Mouse (Mus musculus): ENCODE results near the gene Saysd1.

The Saysd1 gene

GRCm38 (mm10) chr14:20138484-20139355 is at the start of gene Saysd1:
Gene Saysd1, minus strand, starts transcription at chr14:20138534.
- no peak for DNase-seq (ENCODE audit: low spot score)

DNA sequence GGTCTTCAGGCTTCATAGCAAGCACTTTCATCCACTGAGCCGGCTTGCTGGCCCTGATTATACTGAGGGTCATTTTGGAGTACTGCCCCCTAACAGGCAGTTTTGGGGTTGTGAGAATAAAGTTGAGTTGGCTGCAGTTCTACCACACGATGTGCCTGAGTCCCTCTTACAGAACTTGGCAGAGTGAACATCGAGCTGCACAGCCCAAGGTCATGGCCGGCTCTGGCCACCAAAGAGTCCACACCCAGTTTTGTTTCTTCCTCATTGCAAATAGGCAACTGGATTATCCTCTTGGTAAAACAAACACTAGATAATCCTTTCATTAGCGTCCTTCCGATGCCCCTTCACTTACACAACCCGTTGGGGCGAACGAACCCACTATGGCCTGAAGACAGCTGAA is 47.1 kb upstream of the Saysd1 start:
- no peak for DNase-seq (ENCODE audit: low spot score)

- no peak for DNase-seq (ENCODE audit: low spot score)
Observed at GRCm38 (mm10) chr14:20183701-20184100, 45.4 kb upstream of the Saysd1 start.

DNA sequence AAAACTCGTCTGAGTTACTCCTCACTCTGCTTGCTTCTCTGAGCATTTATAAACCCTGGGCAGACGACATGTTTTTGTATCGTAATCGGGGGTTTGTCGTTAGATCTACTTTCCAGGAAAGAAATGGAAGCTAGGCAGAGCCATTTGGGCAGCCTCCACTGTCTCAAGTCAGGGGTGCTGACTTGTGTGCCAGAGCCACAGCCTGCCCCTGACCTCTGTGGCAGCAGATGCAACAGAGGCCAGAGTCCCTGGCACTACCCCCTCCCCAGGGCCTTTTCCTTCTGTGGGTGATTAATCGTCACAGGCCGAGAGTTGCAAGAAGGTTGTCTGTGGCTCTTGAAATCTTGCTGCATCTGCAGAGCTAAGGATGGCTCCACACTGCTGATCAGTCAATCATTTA is 44.3 kb upstream of the Saysd1 start:
- no peak for DNase-seq (ENCODE audit: low spot score)

DNA sequence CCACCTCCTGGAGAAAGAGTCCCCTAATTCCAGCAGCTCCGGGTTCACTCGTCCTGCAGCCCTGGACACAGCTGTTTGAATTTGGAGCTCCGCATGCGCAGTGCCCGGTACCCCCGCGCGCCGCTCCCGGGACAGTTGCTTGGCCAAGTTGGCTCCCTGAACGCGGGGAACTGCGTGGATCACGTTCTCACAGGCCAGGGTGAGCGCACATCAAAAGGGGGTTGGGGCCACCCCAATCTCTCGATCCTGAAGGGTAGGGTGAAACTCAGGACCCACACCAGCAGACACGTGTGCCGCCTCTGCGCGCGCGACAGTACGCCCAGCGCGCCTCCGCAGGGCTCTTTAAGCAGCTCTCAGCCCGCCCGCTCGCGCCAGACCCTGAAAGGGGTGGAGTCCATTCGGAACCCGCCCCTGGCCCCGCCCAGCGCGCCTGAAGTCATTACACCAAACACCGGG is 43.2 kb upstream of the Saysd1 start, which contains the start of gene Kcnk5:
Gene Kcnk5, minus strand, starts transcription at position 344 of the 456 bp plus-strand sequence.
- peak; percentile 73 for DNase-seq (ENCODE audit: low spot score)

GRCm38 (mm10) chr14:20180751-20181162 is 42.4 kb upstream of the Saysd1 start:
- no peak for DNase-seq (ENCODE audit: low spot score)

DNA sequence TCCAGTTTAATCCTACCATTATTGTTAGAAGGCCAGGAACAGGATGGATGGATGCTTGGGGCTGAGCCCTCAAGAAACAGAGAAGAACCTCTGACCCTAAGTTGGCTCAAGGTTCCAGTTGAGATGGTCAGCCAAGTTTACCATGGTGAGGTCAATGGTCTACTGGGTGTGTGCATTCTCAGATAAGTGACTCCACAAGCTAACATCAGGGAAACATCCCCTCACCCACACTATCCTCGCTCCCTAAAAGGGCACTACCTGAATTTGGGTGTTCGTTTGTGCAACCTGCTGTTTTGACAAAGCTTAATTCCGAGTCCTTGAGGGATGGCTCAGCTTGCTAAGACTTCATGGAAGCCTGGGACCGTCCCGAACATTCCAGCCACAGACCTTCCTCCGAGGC is 42.0 kb upstream of the Saysd1 start:
- DNase-seq (ENCODE audit: low spot score): no peak

DNA sequence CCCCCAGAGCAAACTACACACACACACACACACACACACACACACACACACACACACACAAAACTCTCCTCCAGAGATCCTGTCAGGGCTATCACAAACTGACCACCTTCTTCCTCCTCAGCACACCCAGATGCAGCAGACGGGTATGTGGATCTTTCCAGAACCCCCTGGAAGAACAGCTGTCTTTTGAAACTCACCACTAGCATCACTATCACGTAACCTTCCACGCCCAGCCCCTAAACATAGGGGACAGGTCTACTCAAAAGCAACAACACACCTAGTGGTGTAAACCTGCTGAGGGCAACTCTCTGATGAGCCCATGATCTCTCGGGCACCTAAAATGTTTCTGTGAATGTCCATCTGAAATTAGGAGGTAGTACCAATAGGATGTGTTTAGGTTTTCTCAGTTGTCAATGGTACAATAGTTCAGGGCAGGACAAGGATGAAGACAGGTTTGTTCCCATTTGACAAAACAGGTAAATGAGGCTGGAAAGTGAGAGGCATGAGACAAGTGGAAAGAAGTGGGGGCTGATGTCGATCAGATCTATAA is 41.5 kb upstream of the Saysd1 start:
- no peak for DNase-seq (ENCODE audit: low spot score)

DNA sequence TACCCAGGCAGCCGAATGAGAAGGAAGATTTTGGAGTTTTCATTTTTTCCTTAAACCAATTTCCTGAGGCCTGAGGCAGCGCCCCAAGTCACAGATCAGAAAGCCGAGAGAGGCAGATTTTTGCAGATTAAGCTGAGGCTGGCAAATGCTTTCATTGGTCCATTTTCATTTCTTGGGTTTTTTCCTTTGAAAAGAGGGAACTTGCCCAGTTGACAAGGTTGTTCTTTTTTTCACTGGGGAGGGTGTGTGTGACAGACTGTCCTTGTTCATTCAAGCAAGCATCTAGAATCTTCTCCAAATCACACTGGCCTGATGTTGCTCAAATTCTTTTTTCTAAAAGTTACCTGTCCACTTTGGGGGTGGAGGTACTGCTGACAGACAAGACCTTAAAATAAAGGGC is 40.7 kb upstream of the Saysd1 start:
- no peak for DNase-seq (ENCODE audit: low spot score)

- no peak for DNase-seq (ENCODE audit: low spot score)
Observed at GRCm38 (mm10) chr14:20178593-20178992, 40.3 kb upstream of the Saysd1 start.

DNA sequence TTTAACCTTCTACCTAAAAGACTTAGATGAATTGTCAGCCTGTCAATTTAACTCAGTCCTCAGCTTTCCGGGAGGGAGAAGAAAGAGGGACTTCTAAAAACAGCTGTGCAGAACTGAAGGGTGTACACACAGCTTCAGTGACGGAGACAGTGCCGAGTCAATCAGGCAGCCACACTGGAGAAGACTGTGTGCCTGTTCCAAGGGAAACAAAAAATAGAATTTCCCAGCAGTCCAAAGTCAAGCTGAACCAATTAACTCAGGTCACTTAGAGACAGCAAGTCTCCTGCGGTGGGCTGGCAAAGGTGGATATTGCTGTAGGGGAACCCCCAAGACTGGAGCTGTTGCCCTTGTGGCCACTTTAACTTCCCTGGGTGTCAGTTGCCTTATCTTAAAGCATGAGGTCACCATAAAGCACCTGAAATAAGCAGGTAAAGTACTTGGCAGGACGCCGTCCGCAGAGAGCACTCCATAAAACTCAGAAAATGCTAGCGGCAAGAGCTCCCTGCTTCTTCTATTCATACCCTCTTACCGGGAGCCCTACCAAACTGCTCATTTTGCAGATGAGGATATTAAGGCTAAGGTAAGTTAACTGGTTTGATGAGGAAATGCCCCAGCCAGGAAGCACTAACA is 39.3 kb upstream of the Saysd1 start:
- no peak for DNase-seq (ENCODE audit: low spot score)

GRCm38 (mm10) chr14:20175705-20176104 is 37.4 kb upstream of the Saysd1 start:
- no peak for DNase-seq (ENCODE audit: low spot score)

DNA sequence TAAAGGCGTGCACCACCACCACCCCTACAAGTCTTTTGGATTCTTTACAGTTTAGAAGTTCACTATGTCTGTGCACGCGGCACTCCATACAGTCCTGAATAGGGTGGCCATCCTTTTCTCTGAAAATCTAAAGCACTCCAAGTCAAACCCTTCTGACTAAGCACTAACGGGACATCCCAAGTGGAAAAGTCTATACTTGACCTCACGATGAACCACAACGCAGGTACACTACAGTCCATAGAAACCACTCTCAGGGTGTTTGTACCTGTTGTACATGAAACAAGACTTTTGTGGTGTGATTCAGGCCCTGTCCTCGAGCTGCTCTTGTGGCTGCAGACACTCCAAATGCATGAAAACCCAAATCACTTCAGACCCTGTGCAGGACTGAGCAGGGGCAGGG is 36.8 kb upstream of the Saysd1 start:
- no peak for DNase-seq (ENCODE audit: low spot score)

DNA sequence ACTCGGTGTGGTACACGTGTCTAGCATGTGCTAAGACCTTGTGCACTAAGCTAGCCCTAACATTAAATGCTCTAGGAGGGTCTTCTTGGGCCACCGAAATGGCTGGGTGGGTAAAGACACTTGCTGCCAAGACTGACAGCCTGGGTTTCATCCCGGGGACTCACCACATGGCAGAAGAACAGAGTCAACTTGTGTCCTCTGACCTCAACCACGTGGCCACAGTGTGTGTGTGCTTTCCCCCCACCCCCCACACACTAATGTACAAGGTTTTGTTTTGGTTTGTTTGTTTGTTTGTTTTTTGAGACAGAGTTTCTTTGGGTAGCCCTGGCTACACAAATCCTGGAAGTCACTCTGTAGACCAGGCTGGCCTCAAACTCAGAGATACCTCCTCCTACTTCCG is 36.4 kb upstream of the Saysd1 start:
- DNase-seq (ENCODE audit: low spot score): no peak

GRCm38 (mm10) chr14:20173873-20174490 is 35.6 kb upstream of the Saysd1 start:
- DNase-seq (ENCODE audit: low spot score): no peak

- no peak for DNase-seq (ENCODE audit: low spot score)
Observed at GRCm38 (mm10) chr14:20172924-20173323, 34.6 kb upstream of the Saysd1 start.

- DNase-seq (ENCODE audit: low spot score): no peak
Observed at GRCm38 (mm10) chr14:20172509-20172908, 34.2 kb upstream of the Saysd1 start.

- DNase-seq (ENCODE audit: low spot score): no peak
Observed at GRCm38 (mm10) chr14:20171840-20172239, 33.5 kb upstream of the Saysd1 start.

DNA sequence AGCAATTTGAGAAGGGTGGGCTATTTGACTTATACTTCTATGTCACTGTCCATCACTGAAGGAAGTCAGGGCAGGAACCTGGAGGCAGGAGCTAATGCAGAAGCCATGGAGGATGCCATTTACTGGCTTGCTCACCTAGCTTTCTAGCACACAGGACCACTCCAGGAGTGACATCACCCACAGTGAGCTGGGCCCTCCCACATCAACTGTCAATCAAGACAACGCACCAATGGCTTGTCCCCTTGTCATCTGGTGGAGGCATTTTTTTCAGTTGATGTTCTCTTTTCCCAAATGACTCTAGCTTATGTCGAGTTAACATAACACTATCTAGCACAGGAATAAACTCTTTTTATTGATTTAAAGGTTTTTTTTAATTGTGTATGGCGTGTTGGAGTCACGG is 30.9 kb upstream of the Saysd1 start:
- no peak for DNase-seq (ENCODE audit: low spot score)

DNA sequence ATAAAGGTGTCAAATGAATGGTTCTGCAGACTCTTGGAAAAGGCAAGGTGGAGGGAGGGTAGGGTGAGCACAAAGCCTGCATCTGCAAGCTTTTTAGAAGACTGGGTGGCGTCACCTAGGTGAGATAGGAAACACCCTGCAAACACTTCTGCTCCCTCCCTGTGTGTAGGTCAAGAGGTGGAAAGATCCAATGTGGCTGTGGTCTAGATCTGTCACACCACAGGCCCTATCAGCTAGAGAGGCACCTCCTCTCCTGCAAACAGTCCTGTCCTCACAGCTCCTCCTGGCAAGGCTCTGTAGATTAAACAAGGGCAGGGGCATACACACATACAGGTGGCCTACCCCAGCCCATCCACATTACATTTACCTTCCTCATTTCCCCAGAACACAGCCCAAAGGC is 30.1 kb upstream of the Saysd1 start:
- DNase-seq (ENCODE audit: low spot score): no peak

DNA sequence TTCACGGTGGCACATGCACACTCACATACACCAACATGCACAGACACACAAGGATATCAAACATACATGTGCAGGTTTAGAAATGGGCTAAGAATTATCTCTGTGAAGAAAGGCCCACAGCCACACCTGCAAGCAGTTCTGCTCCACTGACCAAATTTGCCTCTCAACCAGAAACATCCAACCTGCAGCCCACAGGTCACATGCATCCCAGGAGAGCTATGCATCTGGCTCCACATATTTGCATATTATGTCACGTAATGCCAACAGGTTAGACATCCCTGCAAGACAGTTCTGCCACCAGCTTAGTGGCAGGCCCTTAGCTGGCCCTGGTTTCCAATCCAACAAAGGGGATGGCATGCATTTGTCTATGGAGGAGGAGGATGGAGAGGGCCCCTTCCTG is 29.7 kb upstream of the Saysd1 start:
- no peak for DNase-seq (ENCODE audit: low spot score)

DNA sequence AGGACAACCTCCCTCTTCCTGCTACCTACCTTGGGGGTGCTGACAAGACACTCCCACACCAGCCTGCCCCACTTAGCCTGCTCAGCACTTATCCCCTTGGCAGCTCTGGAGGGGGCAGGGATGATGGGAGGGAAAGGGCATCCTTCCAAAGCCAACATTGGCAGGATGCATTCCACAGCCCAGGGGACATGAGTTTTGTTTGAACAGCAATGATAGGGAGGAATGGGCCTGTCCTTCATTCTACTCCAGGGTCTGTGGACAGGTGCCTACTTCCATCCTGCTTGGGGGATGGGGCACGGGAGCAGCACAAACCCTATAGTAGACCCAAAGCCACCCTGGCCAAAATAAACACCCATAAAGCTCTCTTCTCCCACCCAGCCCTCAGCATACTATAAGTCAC is 27.1 kb upstream of the Saysd1 start:
- DNase-seq (ENCODE audit: low spot score): no peak

- DNase-seq (ENCODE audit: low spot score): no peak
Observed at GRCm38 (mm10) chr14:20164438-20164837, 26.1 kb upstream of the Saysd1 start.

Data from ovary, postnatal 10 days (tissue).